Mouse (Mus musculus) limb, embryonic 13.5 days (tissue): Measurements from ENCODE around the gene Malrd1. TPM values are rescaled to one million over a fixed set of nuclear protein-coding genes. Genes with fewer than 3 reads are reported as not detected.
"Not testable (repeated sequence)": the region's sequence is repeated elsewhere in the genome, so short reads cannot be mapped to it uniquely, and the experiment has no call there.

Experiments
- ATAC-seq: fragments of 200-750 bp; cut with Nextera tagmentation; 2 replicates; pipeline ENCODE4 v1.8.0; 2017; ENCODE audit warnings: low read depth, moderate number of reproducible peaks, moderate TSS enrichment; ENCODE audit not compliant: low FRiP score
- H3K27ac ChIP-seq: fragments of 300-500 bp; sonication (generic); 2 replicates; pipeline ENCODE4 v1.5.1; 2015; ENCODE audit warnings: inconsistent platforms, mild to moderate bottlenecking, moderate library complexity
- H3K27me3 ChIP-seq: fragments of 300-500 bp; sonication (generic); 2 replicates; pipeline ENCODE4 v1.6.1; 2015; ENCODE audit warnings: mild to moderate bottlenecking, inconsistent platforms
- H3K36me3 ChIP-seq: fragments of 300-500 bp; sonication (generic); 2 replicates; pipeline ENCODE4 v1.6.1; 2015; ENCODE audit warnings: inconsistent platforms, mild to moderate bottlenecking, moderate library complexity
- H3K4me1 ChIP-seq: fragments of 300-500 bp; sonication (generic); 2 replicates; pipeline ENCODE4 v1.6.1; 2015; ENCODE audit warnings: inconsistent platforms
- H3K4me2 ChIP-seq: fragments of 300-500 bp; sonication (generic); replicated peaks from 2 replicates; pipeline ENCODE4 v1.6.1; 2015; ENCODE audit warnings: inconsistent platforms, mild to moderate bottlenecking, moderate library complexity
- H3K4me3 ChIP-seq: fragments of 300-500 bp; sonication (generic); 2 replicates; pipeline ENCODE4 v1.5.1; 2015; ENCODE audit warnings: moderate library complexity, mild to moderate bottlenecking, inconsistent platforms
- H3K9ac ChIP-seq: fragments of 300-500 bp; sonication (generic); 2 replicates; pipeline ENCODE4 v1.6.1; 2015; ENCODE audit warnings: mild to moderate bottlenecking, inconsistent platforms
- H3K9me3 ChIP-seq: fragments of 300-500 bp; sonication (generic); 2 replicates; pipeline ENCODE4 v1.6.1; 2016; ENCODE audit warnings: inconsistent platforms
- WGBS: fragments of 180-500 bp; shearing (Covaris S2); methylation state at CpG from one replicate; pipeline ENCODE4 v1.1.7; 2015; 5-methylcytosine and 5-hydroxymethylcytosine counted together
- polyA plus RNA-seq: library from polyadenylated mRNA; unstranded; fragments of >200 nt; fragmentation: Nextera tagmentation; extraction: Ambion mirVana; gene quantifications from 2 replicates; pipeline ENCODE4 v1.2.1, GENCODE M21; 2015

Malrd1 gene
- polyA plus RNA-seq, 1 experiment from 2014 or later = 0.04 TPM

DNA sequence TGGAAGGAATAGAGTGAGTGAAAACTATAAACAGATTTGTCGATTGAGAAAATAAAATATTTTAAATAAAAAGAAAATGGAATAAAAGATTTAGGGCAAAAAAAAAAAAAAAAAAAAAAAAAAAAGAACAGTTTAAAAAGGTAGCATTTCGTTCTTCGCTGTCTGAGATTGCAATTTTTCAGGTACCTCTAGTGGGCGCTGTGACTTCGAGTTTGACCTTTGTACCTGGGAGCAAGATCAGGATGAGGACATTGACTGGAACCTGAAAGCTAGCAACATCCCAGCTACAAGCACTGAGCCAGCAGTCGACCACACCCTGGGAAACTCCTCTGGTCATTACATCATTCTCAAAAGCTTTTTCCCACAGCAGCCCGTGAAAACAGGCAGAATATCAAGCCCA lies 343.1 kb downstream of the Malrd1 start:
- Histone ChIP-seq H3K4me1 (no peaks in the 10 kb centered on the region), H3K4me2 (no peak overlapping the region), H3K27me3 (no peaks in the 10 kb centered on the region), H3K27ac (no peak overlapping the region), H3K4me3 (no peak overlapping the region), H3K36me3 (no peaks in the 10 kb centered on the region), H3K9me3 (no peaks in the 10 kb centered on the region), H3K9ac (no peak overlapping the region)
- ATAC-seq = no peak
- WGBS = 27% methylated on average over 7 of the region's 7 CpGs

DNA sequence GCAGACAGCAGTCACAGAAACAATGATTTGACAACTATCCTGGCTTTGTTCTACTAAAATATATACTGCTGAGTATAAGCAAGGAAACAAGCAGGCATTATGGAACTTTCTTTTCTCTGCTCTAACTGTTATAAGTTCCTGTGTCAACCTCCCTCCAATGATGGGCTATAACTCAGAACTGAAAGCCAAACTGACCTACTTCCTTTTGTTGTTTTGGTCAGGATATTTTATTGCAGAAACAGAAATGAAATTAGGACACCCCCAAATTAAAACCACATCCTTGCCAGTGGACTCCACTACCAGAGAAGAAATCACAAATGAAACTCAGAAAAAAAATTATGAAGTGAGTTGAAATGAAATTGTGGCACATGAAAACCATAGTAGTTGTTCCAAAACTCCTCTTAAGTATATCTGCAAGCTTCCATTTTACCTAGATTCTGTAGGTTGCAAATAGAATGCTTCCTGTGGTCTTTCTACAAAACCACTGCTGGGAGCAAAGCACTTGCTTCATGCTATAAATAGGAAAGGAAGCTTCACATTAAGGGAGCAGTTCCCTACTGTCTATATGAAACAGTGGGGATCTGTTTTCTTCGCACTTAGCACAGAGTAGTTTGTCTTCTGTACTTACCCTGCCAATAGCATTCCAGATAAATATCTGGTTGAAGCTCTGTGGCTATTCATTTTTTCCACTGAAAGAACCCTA lies 367.3 kb downstream of the Malrd1 start:
- H3K4me3 ChIP-seq = no peak overlapping the region
- WGBS = 67% methylated on average over 1 of the region's 1 CpGs

DNA sequence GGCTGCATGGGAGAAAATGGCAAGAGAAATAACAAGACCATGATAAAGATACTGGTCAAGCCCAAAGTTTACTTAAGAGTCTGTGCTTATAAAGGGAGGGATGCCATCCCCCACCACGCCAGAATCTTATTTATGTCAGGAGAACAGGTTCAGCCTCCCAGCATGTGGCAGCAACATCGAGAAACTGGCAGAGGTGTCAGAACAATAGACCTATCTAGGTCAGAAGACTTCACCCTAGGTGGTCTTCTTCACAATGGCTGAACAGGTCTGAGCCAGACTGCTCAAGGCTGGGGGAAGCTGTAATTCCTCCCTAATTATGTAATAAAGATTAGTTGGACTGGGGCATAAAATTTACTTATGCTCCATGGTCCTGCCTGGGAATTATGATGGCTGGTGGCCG lies 399.2 kb downstream of the Malrd1 start:
- no peaks in the 10 kb centered on the region for H3K9me3 ChIP-seq
- H3K27me3 ChIP-seq = no peaks in the 10 kb centered on the region
- H3K4me2 ChIP-seq = no peak overlapping the region
- no peaks in the 10 kb centered on the region for H3K4me1 ChIP-seq
- H3K9ac ChIP-seq = no peak overlapping the region
- H3K27ac ChIP-seq = no peak overlapping the region
- 49% methylated on average over 3 of the region's 3 CpGs for WGBS
- no peak overlapping the region for H3K4me3 ChIP-seq
- no peak for ATAC-seq
- no peaks in the 10 kb centered on the region for H3K36me3 ChIP-seq

More for the DNA sequence above, 367.3 kb downstream of the Malrd1 start:
- Histone ChIP-seq H3K36me3 (no peaks in the 10 kb centered on the region), H3K4me2 (no peak overlapping the region), H3K27ac (no peak overlapping the region), H3K27me3 (no peaks in the 10 kb centered on the region), H3K9ac (no peak overlapping the region), H3K9me3 (no peaks in the 10 kb centered on the region), H3K4me1 (no peaks in the 10 kb centered on the region)
- no peak for ATAC-seq

DNA sequence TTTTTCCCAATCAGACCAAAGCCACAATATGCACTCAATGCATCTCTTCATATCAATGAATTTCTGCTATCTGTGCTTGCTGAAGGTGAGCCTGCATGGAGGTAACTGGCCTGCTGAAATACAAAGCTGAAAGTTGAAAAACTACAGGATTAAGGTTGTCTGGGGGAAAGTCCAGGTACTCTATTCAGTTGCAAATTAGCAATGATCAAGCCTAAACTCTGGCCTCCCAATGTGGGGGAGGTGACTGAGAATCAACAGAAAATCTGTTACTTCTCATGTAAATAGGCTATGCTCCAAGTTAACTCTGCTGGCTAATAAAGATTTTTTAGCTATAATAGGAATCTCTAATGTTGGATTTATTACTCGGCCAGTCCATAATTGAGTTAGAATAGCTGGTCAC lies 399.8 kb downstream of the Malrd1 start:
- Histone ChIP-seq H3K9me3 (no peaks in the 10 kb centered on the region), H3K27ac (no peak overlapping the region), H3K36me3 (no peaks in the 10 kb centered on the region), H3K4me3 (no peak overlapping the region), H3K4me2 (no peak overlapping the region), H3K4me1 (no peaks in the 10 kb centered on the region), H3K27me3 (no peaks in the 10 kb centered on the region), H3K9ac (no peak overlapping the region)
- WGBS = 57% methylated on average over 1 of the region's 1 CpGs
- no peak for ATAC-seq

DNA sequence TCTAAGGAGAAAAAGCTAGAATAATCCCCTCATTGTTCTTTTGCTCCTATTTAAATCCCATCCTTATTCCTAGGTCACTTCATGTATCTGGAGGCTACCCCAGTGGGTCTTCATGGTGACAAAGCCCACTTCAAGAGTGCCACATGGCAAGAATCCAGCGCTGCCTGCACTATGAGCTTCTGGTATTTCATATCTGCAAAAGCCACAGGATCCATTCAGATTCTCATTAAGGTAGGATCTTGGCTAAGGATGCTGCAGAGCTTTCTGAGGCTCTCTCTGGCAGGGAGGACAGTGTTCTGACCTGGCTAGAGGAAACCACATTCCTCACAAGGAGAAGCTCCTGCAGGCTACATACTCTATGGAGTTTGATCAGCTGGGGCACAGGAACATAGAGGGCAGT lies 405.2 kb downstream of the Malrd1 start:
- H3K9ac ChIP-seq = no peak overlapping the region
- H3K27ac ChIP-seq = no peak overlapping the region
- no peak overlapping the region for H3K4me2 ChIP-seq
- ATAC-seq = no peak
- no peaks in the 10 kb centered on the region for H3K4me1 ChIP-seq
- no peaks in the 10 kb centered on the region for H3K27me3 ChIP-seq
- 88% methylated on average over 1 of the region's 1 CpGs for WGBS
- H3K9me3 ChIP-seq = no peaks in the 10 kb centered on the region
- H3K4me3 ChIP-seq = no peak overlapping the region
- no peaks in the 10 kb centered on the region for H3K36me3 ChIP-seq

DNA sequence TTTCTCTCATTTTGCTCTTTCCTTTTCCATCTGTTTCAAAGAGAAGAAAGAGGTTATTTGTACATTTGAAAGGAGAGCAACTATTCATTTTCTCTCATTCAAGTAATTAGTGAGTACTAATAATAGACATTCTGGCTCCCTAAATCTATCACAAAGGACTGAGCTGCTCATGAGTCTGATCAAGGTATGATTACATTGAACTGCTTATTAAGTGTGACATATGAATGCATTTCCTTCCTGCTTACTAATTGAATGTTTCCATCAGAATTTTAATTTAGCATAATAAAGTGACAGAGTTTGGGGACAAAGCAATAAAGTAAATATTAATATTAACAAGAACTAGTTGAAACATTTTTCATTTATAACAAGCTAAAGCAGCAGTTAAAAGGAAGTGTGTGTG lies 405.6 kb downstream of the Malrd1 start:
- no peak overlapping the region for H3K4me2 ChIP-seq
- no peak for ATAC-seq
- H3K9me3 ChIP-seq = no peaks in the 10 kb centered on the region
- no peaks in the 10 kb centered on the region for H3K36me3 ChIP-seq
- no peak overlapping the region for H3K4me3 ChIP-seq
- no peaks in the 10 kb centered on the region for H3K27me3 ChIP-seq
- no peaks in the 10 kb centered on the region for H3K4me1 ChIP-seq
- no peak overlapping the region for H3K9ac ChIP-seq
- H3K27ac ChIP-seq = no peak overlapping the region

DNA sequence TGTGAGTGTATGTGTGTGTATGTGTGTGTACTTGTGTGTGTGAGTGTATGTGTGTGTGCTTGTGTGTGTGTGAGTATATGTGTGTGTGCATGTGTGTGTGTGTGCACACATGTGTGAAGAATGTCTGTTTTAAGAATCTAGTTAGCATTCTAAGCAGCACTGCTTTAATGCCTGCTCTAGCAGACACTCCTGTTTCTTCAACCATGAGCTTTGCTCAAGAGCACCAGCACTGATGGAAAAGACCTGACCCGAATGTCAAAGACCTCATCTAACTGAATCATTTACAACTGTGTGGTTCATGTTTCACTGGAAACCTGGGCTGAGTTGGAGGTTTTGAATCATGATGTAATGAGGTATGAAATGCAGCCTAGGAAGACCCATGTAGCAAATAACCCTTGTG lies 406.1 kb downstream of the Malrd1 start:
- H3K4me2 ChIP-seq = no peak overlapping the region
- whole genome bisulfite sequencing = 60% methylated on average over 1 of the region's 1 CpGs
- no peaks in the 10 kb centered on the region for H3K9me3 ChIP-seq
- H3K9ac ChIP-seq = no peak overlapping the region
- no peaks in the 10 kb centered on the region for H3K4me1 ChIP-seq
- H3K36me3 ChIP-seq = no peaks in the 10 kb centered on the region
- no peak overlapping the region for H3K27ac ChIP-seq
- no peak overlapping the region for H3K4me3 ChIP-seq
- H3K27me3 ChIP-seq = no peaks in the 10 kb centered on the region
- no peak for ATAC-seq

DNA sequence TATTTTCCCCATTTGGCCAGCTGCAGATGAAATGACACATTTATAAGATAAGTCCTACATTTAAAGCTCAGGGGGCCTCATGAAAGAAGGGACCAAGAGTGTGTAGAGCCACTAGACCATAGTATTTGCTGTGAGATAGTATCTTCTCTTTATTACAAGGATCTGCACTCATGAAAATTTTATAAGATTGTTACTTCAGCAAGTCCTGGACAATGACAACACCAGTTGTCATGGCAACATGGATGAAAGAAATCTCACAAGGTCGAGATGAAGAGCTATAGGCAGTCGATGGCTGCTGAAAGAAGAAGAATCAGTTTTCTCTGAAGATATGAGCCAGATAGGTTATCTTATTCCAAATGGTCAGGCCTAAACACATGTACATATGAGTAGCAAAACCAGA lies 476.6 kb downstream of the Malrd1 start:
- H3K9ac ChIP-seq = no peak overlapping the region
- H3K36me3 ChIP-seq = no peaks in the 10 kb centered on the region
- no peaks in the 10 kb centered on the region for H3K9me3 ChIP-seq
- ATAC-seq = no peak
- H3K4me1 ChIP-seq = no peaks in the 10 kb centered on the region
- 58% methylated on average over 2 of the region's 2 CpGs for WGBS
- no peaks in the 10 kb centered on the region for H3K27me3 ChIP-seq
- H3K4me3 ChIP-seq = no peak overlapping the region
- H3K27ac ChIP-seq = no peak overlapping the region
- H3K4me2 ChIP-seq = no peak overlapping the region

DNA sequence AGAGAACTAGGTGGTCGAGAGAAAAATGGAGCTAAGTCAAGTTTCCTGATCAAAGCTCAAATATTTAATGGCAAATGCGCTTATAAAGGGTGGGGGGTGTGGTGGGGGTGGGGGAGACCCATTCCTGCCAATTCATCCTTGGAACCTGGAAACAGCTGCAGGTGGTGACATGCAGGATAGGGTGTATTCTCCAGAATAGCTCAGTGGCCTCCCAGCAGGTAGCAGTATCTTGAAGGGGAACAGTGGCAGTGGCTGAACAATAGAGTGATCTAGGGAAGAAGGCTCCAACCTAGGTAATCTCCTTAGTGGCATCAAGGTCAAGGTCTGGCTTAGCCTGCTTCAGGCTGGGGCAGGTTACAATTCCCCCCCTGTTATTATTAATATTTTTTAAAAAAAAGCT lies 490.8 kb downstream of the Malrd1 start:
- H3K27me3 ChIP-seq, H3K4me2 ChIP-seq, H3K9ac ChIP-seq, ATAC-seq, H3K36me3 ChIP-seq, H3K4me3 ChIP-seq, H3K9me3 ChIP-seq, H3K4me1 ChIP-seq, H3K27ac ChIP-seq: not testable (repeated sequence)
- WGBS = 90% methylated on average over 2 of the region's 2 CpGs

DNA sequence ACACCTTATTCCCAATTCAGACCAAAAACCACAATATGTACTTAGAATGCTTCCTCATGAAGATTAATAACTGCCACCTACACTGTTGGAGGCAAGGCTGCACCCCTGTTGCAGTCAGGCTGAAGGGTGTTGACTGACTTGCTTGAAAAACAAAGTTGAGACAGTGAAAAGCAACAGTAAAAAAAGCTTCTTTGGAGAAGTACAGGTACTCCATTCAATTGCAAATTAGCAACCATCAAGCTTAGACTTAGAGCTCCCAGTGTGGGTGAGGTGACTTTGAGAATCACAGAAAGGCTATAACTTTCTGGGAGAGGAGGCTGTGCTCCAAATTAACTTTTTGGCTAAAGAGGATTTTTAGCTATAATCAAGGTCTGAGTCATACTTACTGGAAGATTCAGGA lies 491.4 kb downstream of the Malrd1 start:
- H3K4me1 ChIP-seq, H3K27ac ChIP-seq, H3K27me3 ChIP-seq, H3K4me3 ChIP-seq, H3K9ac ChIP-seq, ATAC-seq, H3K4me2 ChIP-seq, H3K9me3 ChIP-seq, H3K36me3 ChIP-seq: not testable (repeated sequence)

DNA sequence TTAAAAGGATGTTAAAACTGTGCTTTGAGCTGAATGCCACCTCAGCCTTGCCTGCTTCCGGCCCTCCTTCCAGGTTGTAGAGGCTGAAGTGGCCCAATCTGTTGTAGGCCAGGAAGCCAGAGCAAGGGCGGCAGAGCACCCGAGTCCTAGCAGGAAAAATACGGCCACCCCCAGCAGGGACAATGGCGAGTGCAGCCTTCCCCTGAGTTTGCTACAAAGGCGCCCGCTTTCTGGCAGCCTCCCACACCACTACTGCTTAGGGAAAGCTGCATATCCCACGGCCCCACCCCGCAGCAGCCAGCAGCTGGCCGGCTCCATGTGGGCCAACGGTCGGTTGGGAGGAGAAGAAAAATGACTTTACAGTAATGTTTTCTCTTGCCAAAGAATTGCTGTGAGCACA lies 503.5 kb downstream of the Malrd1 start:
- no peaks in the 10 kb centered on the region for H3K36me3 ChIP-seq
- no peak for ATAC-seq

DNA sequence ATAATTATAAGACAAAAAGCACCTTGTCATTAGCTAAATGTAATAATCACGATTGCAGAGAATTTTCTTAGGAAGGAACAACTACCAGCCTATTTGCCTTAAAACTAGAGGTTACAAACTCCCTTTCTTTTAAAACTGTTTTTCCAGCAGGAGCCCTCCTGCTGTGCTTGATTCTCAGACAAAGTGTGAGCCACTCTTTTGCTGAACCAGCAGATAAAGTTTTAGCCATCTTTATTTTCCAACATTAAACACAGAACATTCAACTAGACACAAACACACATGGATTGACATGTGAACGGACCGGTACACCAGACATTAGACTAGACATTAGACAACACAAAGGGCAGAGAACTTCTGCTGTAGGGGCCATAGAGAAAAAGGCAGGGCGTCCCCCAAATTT lies 505.3 kb downstream of the Malrd1 start:
- no peak overlapping the region for H3K4me2 ChIP-seq
- no peak overlapping the region for H3K27ac ChIP-seq
- no peak for ATAC-seq
- H3K9ac ChIP-seq = no peak overlapping the region
- no peak overlapping the region for H3K4me3 ChIP-seq
- H3K9me3 ChIP-seq = no peaks in the 10 kb centered on the region
- WGBS = 54% methylated on average over 4 of the region's 4 CpGs
- H3K27me3 ChIP-seq = no peaks in the 10 kb centered on the region
- no peaks in the 10 kb centered on the region for H3K4me1 ChIP-seq
- H3K36me3 ChIP-seq = no peaks in the 10 kb centered on the region

More for the DNA sequence above, 503.5 kb downstream of the Malrd1 start:
- Histone ChIP-seq H3K4me2 (no peak overlapping the region), H3K27me3 (no peaks in the 10 kb centered on the region), H3K27ac (no peak overlapping the region), H3K4me1 (no peaks in the 10 kb centered on the region), H3K9me3 (no peaks in the 10 kb centered on the region), H3K4me3 (no peak overlapping the region), H3K9ac (no peak overlapping the region)
- WGBS = 57% methylated on average over 12 of the region's 12 CpGs

DNA sequence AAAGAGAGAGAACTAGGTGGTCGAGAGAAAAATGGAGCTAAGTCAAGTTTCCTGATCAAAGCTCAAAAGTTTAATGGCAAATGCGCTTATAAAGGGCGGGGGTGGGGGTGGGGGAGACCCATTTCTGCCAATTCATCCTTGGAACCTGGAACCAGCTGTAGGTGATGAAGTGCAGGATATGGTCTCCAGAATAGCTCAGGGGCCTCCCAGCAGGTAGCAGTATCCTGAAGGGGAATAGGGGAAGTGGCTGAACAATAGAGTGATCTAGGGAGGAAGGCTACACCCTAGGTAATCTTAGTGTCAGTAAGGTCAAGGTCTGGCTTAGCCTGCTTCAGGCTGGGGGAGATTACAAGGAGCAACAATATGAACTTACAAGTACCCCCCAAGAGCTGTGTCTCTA lies 506.5 kb downstream of the Malrd1 start:
- no peaks in the 10 kb centered on the region for H3K36me3 ChIP-seq
- no peaks in the 10 kb centered on the region for H3K4me1 ChIP-seq
- no peaks in the 10 kb centered on the region for H3K9me3 ChIP-seq
- H3K27me3 ChIP-seq = no peaks in the 10 kb centered on the region
- no peak overlapping the region for H3K27ac ChIP-seq
- 41% methylated on average over 3 of the region's 3 CpGs for WGBS
- no peak for ATAC-seq
- no peak overlapping the region for H3K9ac ChIP-seq
- H3K4me3 ChIP-seq = no peak overlapping the region
- no peak overlapping the region for H3K4me2 ChIP-seq
